Mouse (Mus musculus): ENCODE data around the gene AI661453.

- TF ChIP-seq CTCF (IDR thresholded peaks at IDR 0.05; ENCODE audit: low read depth, low read length): no peak
- no peak for TF ChIP-seq EP300 (IDR thresholded peaks at IDR 0.05; ENCODE audit: insufficient read depth, low read depth, low read length)
Observed at GRCm38 (mm10) chr17:47465016-47465415, 28.6 kb downstream of the AI661453 start.

Data from ES-Bruce4 (cell line).